Mouse (Mus musculus) MEL (cell line): ENCODE data around the gene Arhgap35. TPM values are rescaled to one million over a fixed set of nuclear protein-coding genes. Genes with fewer than 3 reads are reported as not detected.

Experiments used
- DNase-seq: peaks from one replicate; pipeline ENCODE4 v3.0.0; 2011; ENCODE audit warnings: low read depth, low spot score
- H3K27ac ChIP-seq: 2 replicates; pipeline ENCODE4 v1.5.1; 2012; ENCODE audit warnings: low read depth, mild to moderate bottlenecking, control low read depth, low read length, moderate library complexity; ENCODE audit not compliant: control insufficient read depth
- H3K27me3 ChIP-seq, 2 experiments: fragments of 150-350 bp in 1 of 2; sonication (generic) in 1 of 2; 2 replicates each; pipeline ENCODE4 v1.6.1; 2012; ENCODE audit warnings: low read length in 2 of 2, mild to moderate bottlenecking in 2 of 2, improper control_type of control experiment in 1 of 2, moderate library complexity in 1 of 2; ENCODE audit not compliant: insufficient read depth in 2 of 2, control insufficient read depth in 1 of 2
- H3K36me3 ChIP-seq, 2 experiments: 2 replicates each; pipeline ENCODE4 v1.6.1; 2012 to 2014; ENCODE audit warnings: low read length in 2 of 2, improper control_type of control experiment in 1 of 2, inconsistent platforms in 1 of 2, mild to moderate bottlenecking in 1 of 2; ENCODE audit not compliant: insufficient read depth in 2 of 2, control insufficient read depth in 1 of 2
- H3K4me1 ChIP-seq, 2 experiments: fragments of 150-350 bp in 1 of 2; sonication (generic) in 1 of 2; 2 replicates each; pipeline ENCODE4 v1.6.1; 2012; ENCODE audit warnings: low read length in 2 of 2, improper control_type of control experiment in 1 of 2, mild to moderate bottlenecking in 1 of 2; ENCODE audit not compliant: insufficient read depth in 2 of 2, control insufficient read depth in 1 of 2
- H3K4me3 ChIP-seq, 2 experiments: fragments of 150-350 bp in 1 of 2; sonication (generic) in 1 of 2; 2 replicates each; pipeline ENCODE4 v1.5.1; 2012; ENCODE audit warnings: low read depth in 2 of 2, low read length in 2 of 2, mild to moderate bottlenecking in 2 of 2, moderate library complexity in 2 of 2, control low read depth in 1 of 2, improper control_type of control experiment in 1 of 2; ENCODE audit not compliant: control insufficient read depth in 1 of 2, insufficient read depth in 1 of 2
- H3K79me2 ChIP-seq: 2 replicates; pipeline ENCODE4 v1.6.1; 2012; ENCODE audit warnings: mild to moderate bottlenecking, low read length, moderate library complexity; ENCODE audit not compliant: control insufficient read depth, poor library complexity, insufficient read depth
- H3K9ac ChIP-seq: 2 replicates; pipeline ENCODE4 v1.6.1; 2012; ENCODE audit warnings: low read depth, mild to moderate bottlenecking, control low read depth, low read length, moderate library complexity; ENCODE audit not compliant: control insufficient read depth, poor library complexity, severe bottlenecking
- H3K9me3 ChIP-seq: fragments of 150-350 bp; sonication (generic); replicated peaks from 2 replicates; pipeline ENCODE4 v1.6.1; 2012; ENCODE audit warnings: mild to moderate bottlenecking, low read length, improper control_type of control experiment, moderate library complexity; ENCODE audit not compliant: insufficient read depth
- CHD2 ChIP-seq: IDR thresholded peaks from 2 replicates; pipeline ENCODE4 v1.6.1; 2011; ENCODE audit warnings: low read length, improper control_type of control experiment
- CTCF ChIP-seq, 3 experiments: IDR thresholded peaks in 2 of 3; conservative IDR thresholded peaks in 1 of 3; 2 replicates each; pipeline ENCODE4 v1.5.1; 2011 to 2012; ENCODE audit warnings: low read length in 3 of 3, low read depth in 2 of 3, mild to moderate bottlenecking in 2 of 3, improper control_type of control experiment in 1 of 3, inconsistent platforms in 1 of 3, mixed read lengths in 1 of 3, moderate library complexity in 1 of 3; ENCODE audit not compliant: control insufficient read depth in 1 of 3, insufficient read depth in 1 of 3, poor library complexity in 1 of 3, severe bottlenecking in 1 of 3
- ELF1 ChIP-seq: IDR thresholded peaks from 2 replicates; pipeline ENCODE4 v1.6.1; 2014; ENCODE audit warnings: low read depth, mild to moderate bottlenecking, inconsistent platforms, low read length, improper control_type of control experiment, moderate library complexity
- GABPA ChIP-seq: IDR thresholded peaks from 2 replicates; pipeline ENCODE4 v1.6.1; 2012; ENCODE audit warnings: low read depth, mild to moderate bottlenecking, inconsistent platforms, low read length, improper control_type of control experiment, moderate library complexity
- GATA1 ChIP-seq: IDR thresholded peaks from 2 replicates; pipeline ENCODE4 v1.6.1; 2011; ENCODE audit warnings: low read depth, low read length, improper control_type of control experiment
- HCFC1 ChIP-seq: IDR thresholded peaks from 2 replicates; pipeline ENCODE4 v1.6.1; 2012; ENCODE audit warnings: low read depth, mild to moderate bottlenecking, inconsistent platforms, low read length, improper control_type of control experiment, moderate library complexity
- KAT2A ChIP-seq: conservative IDR thresholded peaks from 2 replicates; pipeline ENCODE4 v1.6.1; 2012; ENCODE audit warnings: low read depth, low read length, improper control_type of control experiment, inconsistent platforms
- MAX ChIP-seq: IDR thresholded peaks from 2 replicates; pipeline ENCODE4 v1.6.1; 2011; ENCODE audit warnings: low read length, improper control_type of control experiment
- MEF2A ChIP-seq: IDR thresholded peaks from 2 replicates; pipeline ENCODE4 v1.6.1; 2014; ENCODE audit warnings: low read depth, mild to moderate bottlenecking, inconsistent platforms, low read length, improper control_type of control experiment; ENCODE audit not compliant: poor library complexity, insufficient replicate concordance, severe bottlenecking; ENCODE audit errors: extremely low read depth
- MYB ChIP-seq: IDR thresholded peaks from 2 replicates; pipeline ENCODE4 v1.6.1; 2011; ENCODE audit warnings: mild to moderate bottlenecking, low read depth, low read length, improper control_type of control experiment
- NELFE ChIP-seq: IDR thresholded peaks from 2 replicates; pipeline ENCODE4 v1.6.1; 2011; ENCODE audit warnings: low read depth, low read length, improper control_type of control experiment
- NRF1 ChIP-seq: IDR thresholded peaks from 2 replicates; pipeline ENCODE4 v1.6.1; 2014; ENCODE audit warnings: low read depth, mild to moderate bottlenecking, inconsistent platforms, low read length, improper control_type of control experiment, moderate library complexity; ENCODE audit not compliant: poor library complexity, insufficient read depth, severe bottlenecking
- POLR2AphosphoS2 ChIP-seq: IDR thresholded peaks from 2 replicates; pipeline ENCODE4 v1.6.1; 2011; ENCODE audit warnings: low read length, improper control_type of control experiment
- POLR2AphosphoS5 ChIP-seq: IDR thresholded peaks from 2 replicates; pipeline ENCODE4 v1.6.1; 2012; ENCODE audit warnings: low read depth, borderline replicate concordance, mild to moderate bottlenecking, inconsistent platforms, low read length, moderate library complexity, mixed read lengths
- SIN3A ChIP-seq: IDR thresholded peaks from 2 replicates; pipeline ENCODE4 v1.6.1; 2012; ENCODE audit warnings: low read length, improper control_type of control experiment, inconsistent platforms
- TBP ChIP-seq: IDR thresholded peaks from 2 replicates; pipeline ENCODE4 v1.8.0; 2011; ENCODE audit warnings: low read depth, low read length, improper control_type of control experiment
- TCF12 ChIP-seq: IDR thresholded peaks from 2 replicates; pipeline ENCODE4 v1.6.1; 2014; ENCODE audit warnings: low read depth, mild to moderate bottlenecking, inconsistent platforms, low read length, improper control_type of control experiment, moderate library complexity
- UBTF ChIP-seq: IDR thresholded peaks from 2 replicates; pipeline ENCODE4 v1.6.1; 2012; ENCODE audit warnings: low read depth, mild to moderate bottlenecking, inconsistent platforms, low read length, improper control_type of control experiment, moderate library complexity, borderline replicate concordance; ENCODE audit not compliant: insufficient read depth
- USF1 ChIP-seq: IDR thresholded peaks from 2 replicates; pipeline ENCODE4 v1.6.1; 2014; ENCODE audit warnings: low read depth, mild to moderate bottlenecking, inconsistent platforms, low read length, improper control_type of control experiment, moderate library complexity
- ZC3H11A ChIP-seq: IDR thresholded peaks from 2 replicates; pipeline ENCODE4 v1.6.1; 2012; ENCODE audit warnings: low read depth, mild to moderate bottlenecking, inconsistent platforms, low read length, improper control_type of control experiment
- ZKSCAN1 ChIP-seq: IDR thresholded peaks from 2 replicates; pipeline ENCODE4 v1.6.1; 2012; ENCODE audit warnings: low read depth, mild to moderate bottlenecking, inconsistent platforms, low read length, improper control_type of control experiment, moderate library complexity
- ZNF384 ChIP-seq: IDR thresholded peaks from 2 replicates; pipeline ENCODE4 v1.6.1; 2012; ENCODE audit warnings: low read depth, mild to moderate bottlenecking, inconsistent platforms, low read length, improper control_type of control experiment
- polyA plus RNA-seq, 2 experiments: library from polyadenylated mRNA; stranded (reverse) in 1 of 2; unstranded in 1 of 2; fragments of >175 nt in 1 of 2; fragments of >200 nt in 1 of 2; gene quantifications; 2 replicates each; pipeline versions ENCODE4 v1.2.1 to v1.2.4; 2012; ENCODE audit warnings: low replicate concordance in 2 of 2, low read depth in 1 of 2; ENCODE audit not compliant: insufficient read length in 2 of 2, insufficient read depth in 1 of 2, missing spikeins in 1 of 2
- total RNA-seq: library from RNA; depleted of rRNA; stranded (reverse); fragments of 300-350 nt; gene quantifications from 2 replicates; pipeline ENCODE4 v1.2.3, GENCODE M21; 2012

Gene Arhgap35
- total and polyA plus RNA-seq, 3 experiments, result 7.4 to 13.4 TPM; not detected in 1

DNA sequence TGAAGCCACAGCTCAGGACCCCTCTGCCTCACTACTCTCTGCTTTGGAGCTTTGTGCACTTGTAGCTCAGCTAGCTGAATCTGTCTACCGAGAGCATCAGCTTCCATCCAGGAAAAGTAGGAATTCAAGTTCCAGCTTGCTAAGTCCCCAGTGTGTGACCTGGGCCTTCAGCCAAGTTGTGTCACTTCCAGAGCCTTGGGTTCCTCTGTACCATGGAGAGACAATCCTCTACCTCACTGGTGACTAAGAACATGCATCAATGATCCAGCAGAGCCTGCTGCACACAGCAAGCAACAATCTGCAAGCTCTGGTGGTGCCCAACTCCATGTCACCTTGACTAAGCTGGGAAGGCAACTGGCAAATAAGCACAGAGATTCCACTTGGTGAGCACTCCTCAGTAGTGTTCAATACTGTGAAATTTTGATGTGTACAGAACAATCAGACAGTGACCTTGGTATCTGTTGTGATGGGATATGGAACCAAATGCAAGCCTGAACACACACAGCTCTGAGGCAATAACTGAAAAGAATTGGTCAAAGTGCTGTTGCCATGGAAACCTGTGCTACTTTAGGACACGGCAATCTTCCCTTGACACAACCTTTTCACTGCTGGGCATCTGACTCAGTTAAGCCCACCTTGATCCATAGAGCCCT is 110.1 kb downstream of the Arhgap35 start:
- no peak overlapping the region for H3K27ac ChIP-seq
- no peak for DNase-seq

DNA sequence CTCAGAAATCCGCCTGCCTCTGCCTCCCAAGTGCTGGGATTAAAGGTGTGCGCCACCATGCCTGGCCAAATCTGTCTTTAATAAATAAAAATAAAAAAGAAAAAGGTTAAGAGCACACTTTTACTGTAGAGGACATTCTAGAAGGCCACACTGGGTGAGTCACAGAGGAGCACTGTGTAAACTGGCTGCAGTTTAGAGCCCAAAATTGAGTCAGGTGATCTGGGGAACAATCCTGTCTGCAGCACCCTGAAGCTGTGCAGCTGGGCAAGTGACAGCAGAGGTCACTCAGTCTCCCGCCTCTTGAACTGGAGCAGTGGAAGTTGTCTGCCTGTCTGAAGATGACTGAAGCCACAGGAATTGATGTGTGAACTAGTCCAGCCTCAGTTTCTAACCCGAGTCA is 113.2 kb downstream of the Arhgap35 start:
- Histone ChIP-seq H3K4me1 (no peaks in the 10 kb centered on the region), H3K9me3 (no peaks in the 10 kb centered on the region), H3K4me3 (no peak overlapping the region), H3K9ac (no peak overlapping the region), H3K36me3 (peaks cover 0 to 5% of the 10 kb centered on the region in 2 experiments; a peak in 2 of 4 replicates), H3K27ac (no peak overlapping the region), H3K79me2 (no peaks in the 10 kb centered on the region), H3K27me3 (no peaks in the 10 kb centered on the region)
- TF ChIP-seq POLR2AphosphoS5 (no peak), HCFC1 (no peak), CHD2 (no peak), ZKSCAN1 (no peak), ZC3H11A (no peak), TBP (no peak), GABPA (no peak), UBTF (no peak), GATA1 (no peak), NELFE (no peak), ZNF384 (no peak), ELF1 (no peak), CTCF (IDR thresholded peaks at IDR 0.05 in 2 of 3, conservative IDR thresholded peaks at IDR 0.05 in 1 of 3; ENCODE audit: control insufficient read depth in 1 of 3, insufficient read depth in 1 of 3, low read depth in 2 of 3, low read length in 3 of 3, poor library complexity in 1 of 3, severe bottlenecking in 1 of 3) (no peak), MEF2A (no peak), KAT2A (no peak), SIN3A (no peak), MAX (no peak)
- DNase-seq, result no peak

More for the DNA sequence above, 110.1 kb downstream of the Arhgap35 start:
- no peak for TF ChIP-seq POLR2AphosphoS5
- no peak for TF ChIP-seq KAT2A
- no peak for TF ChIP-seq ZC3H11A
- TF ChIP-seq MYB, result no peak
- no peak for TF ChIP-seq TCF12
- TF ChIP-seq SIN3A, result no peak
- TF ChIP-seq POLR2AphosphoS2, result no peak
- no peak for TF ChIP-seq USF1
- TF ChIP-seq CHD2, result no peak
- no peak for TF ChIP-seq NRF1
- no peaks in the 10 kb centered on the region for H3K79me2 ChIP-seq
- H3K4me3 ChIP-seq, result no peak overlapping the region
- H3K9ac ChIP-seq, result no peak overlapping the region
- H3K27me3 ChIP-seq, result no peaks in the 10 kb centered on the region
- H3K36me3 ChIP-seq, result peaks cover 0 to 6% of the 10 kb centered on the region in 2 experiments; a peak in 2 of 4 replicates
- H3K9me3 ChIP-seq, result no peaks in the 10 kb centered on the region
- H3K4me1 ChIP-seq, result no peaks in the 10 kb centered on the region
